Mouse (Mus musculus) C2C12 (cell line): ENCODE results near the gene Acer3.

Experiments
- CTCF ChIP-seq: IDR thresholded peaks from one replicate; pipeline ENCODE4 v1.5.1; 2011; ENCODE audit not compliant: control insufficient read depth, insufficient read depth, insufficient read length
- MYOG ChIP-seq: IDR thresholded peaks from one replicate; pipeline ENCODE4 v1.6.1; 2011; ENCODE audit not compliant: control insufficient read depth, insufficient read length; ENCODE audit errors: extremely low read depth

DNA sequence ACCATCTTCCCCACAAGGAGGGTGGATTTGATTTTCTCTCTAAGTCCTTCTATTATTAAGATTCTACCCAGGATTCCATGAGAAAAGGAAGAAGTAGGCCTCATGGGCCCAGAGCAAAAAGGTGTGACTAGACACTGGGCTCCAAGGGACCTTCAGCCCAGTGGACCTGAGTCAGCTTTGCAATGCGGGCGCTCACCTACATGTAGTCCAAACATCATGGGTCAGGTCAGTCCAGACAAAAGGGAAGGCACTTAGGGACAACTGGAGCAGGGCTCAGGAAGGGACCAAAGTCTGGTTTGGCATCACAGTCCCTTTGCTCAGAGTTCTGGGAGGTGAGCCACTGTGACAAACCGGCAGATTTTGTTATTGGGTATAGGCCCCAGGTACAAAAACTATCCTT is 30.5 kb upstream of the Acer3 start:
- no peak for TF ChIP-seq MYOG
- no peak for TF ChIP-seq CTCF
